Mouse (Mus musculus): ENCODE results near the gene Pikfyve.

DNA sequence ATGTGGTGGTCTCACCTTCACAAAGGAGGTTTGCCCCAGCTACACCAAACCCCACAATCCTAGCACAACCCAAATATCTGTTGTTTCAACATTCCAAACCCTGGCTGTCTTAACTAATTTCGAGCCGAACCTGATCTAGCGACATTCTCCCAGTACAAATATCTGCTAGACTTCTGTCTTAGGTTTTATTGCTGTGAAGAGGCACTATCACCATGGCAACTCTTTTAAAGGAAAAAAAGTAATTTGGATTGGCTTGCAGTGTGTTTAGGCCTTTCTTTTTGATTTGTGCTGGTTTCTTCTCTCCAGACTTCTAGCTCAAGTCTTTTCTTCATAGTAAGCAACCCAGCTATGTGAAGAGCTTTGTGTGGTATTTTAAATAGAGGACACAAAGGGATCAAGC is 94.0 kb downstream of the Pikfyve start:
- TF ChIP-seq GATA1 (IDR thresholded peaks at IDR 0.05; ENCODE audit: low read length) (no peak), TAL1 (IDR thresholded peaks at IDR 0.05; ENCODE audit: low read length) (no peak)

Data from erythroblast, embryonic 14.5 days (primary cell).